Mouse (Mus musculus) bone marrow, adult 2 months (tissue): ENCODE results near the gene Tnpo1. TPM values are rescaled to one million over a fixed set of nuclear protein-coding genes. Genes with fewer than 3 reads are reported as not detected.
A peak's percentile ranks its signal among the peaks of the same experiment; 100 is the strongest.

ENCODE experiments used
- H3K27ac ChIP-seq: fragments of 200-500 bp; 2 replicates; pipeline ENCODE4 v1.5.1; 2012; ENCODE audit warnings: low read depth, mild to moderate bottlenecking, control low read depth, inconsistent platforms, low read length; ENCODE audit not compliant: control insufficient read depth, poor library complexity, insufficient read depth
- H3K4me1 ChIP-seq: fragments of 200-500 bp; 2 replicates; pipeline ENCODE4 v1.6.1; 2011; ENCODE audit warnings: low read length; ENCODE audit not compliant: control insufficient read depth, insufficient read depth
- H3K4me3 ChIP-seq: fragments of 200-500 bp; replicated peaks from 2 replicates; pipeline ENCODE3; 2011; ENCODE audit warnings: mild to moderate bottlenecking, low read depth, low read length, control low read depth; ENCODE audit not compliant: control insufficient read depth
- CTCF ChIP-seq: fragments of 200-500 bp; IDR thresholded peaks from 2 replicates; pipeline ENCODE4 v1.5.1; 2011; ENCODE audit warnings: low read length, control low read depth; ENCODE audit not compliant: control insufficient read depth, insufficient read depth
- POLR2A ChIP-seq: fragments of 200-500 bp; IDR thresholded peaks from 2 replicates; pipeline ENCODE4 v1.6.1; 2011; ENCODE audit warnings: low read depth, mild to moderate bottlenecking, control low read depth, low read length, borderline replicate concordance; ENCODE audit not compliant: control insufficient read depth
- WGBS: fragments of 180-500 bp; shearing (Covaris S2); methylation state at CpG from one replicate; pipeline ENCODE4 v1.1.7; 2018; 5-methylcytosine and 5-hydroxymethylcytosine counted together
- polyA plus RNA-seq: library from polyadenylated mRNA; stranded (reverse); fragments of >200 nt; gene quantifications from 2 replicates; pipeline ENCODE4 v1.2.4, GENCODE M21; 2011; ENCODE audit warnings: low replicate concordance; ENCODE audit not compliant: missing spikeins, insufficient read depth, insufficient read length

The Tnpo1 gene
- polyA plus RNA-seq, 1 experiment, result 24.9 TPM

DNA sequence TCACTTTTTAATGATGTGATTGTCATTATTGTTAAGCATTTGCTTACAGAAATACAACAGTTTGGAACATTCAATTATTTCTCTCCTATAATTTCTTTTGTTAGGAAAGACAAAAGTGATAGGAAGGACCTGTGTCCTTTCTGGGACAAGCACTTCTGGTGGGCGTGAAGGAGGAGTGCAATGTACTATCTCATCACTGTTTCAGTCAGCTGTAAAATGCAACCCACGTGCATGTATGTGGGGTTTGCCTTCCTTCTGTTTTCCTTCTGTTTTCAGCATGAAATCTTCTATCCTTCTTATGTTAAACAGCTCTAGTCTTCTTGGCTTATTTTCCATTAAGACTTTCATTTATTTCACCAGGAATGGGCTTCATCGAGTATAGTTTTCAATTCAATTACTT is 5.9 kb downstream of the Tnpo1 start:
- TF ChIP-seq POLR2A, result no peak
- TF ChIP-seq CTCF, result no peak
- WGBS, result 67% methylated on average over 3 of the region's 3 CpGs
- H3K27ac ChIP-seq, result no peak overlapping the region
- no peak overlapping the region for H3K4me3 ChIP-seq
- H3K4me1 ChIP-seq, result no peaks in the 10 kb centered on the region; the same call in 1 of the 2 replicates

DNA sequence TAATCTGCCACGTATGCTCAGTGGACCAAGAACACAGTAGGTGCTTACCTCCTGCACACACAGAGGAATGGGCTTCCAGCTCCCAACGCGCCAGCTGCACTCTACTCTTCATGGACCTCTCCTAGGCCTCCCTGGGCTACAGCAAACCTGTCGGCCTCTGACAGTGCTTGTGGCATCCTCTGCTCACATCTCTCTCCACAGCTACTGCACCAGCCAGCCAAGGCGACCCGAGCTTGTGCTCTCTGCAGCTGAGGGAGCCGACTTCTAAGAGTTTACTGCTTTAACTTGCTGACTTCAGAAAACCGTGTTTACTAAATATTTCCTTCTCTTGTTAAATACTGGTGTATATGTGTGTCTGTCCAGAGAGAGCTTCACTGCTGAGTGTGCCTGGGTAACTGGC is 6.5 kb downstream of the Tnpo1 start:
- TF ChIP-seq CTCF, result no peak
- TF ChIP-seq POLR2A, result no peak
- WGBS, result 82% methylated on average over 8 of the region's 8 CpGs
- no peaks in the 10 kb centered on the region; the same call in 1 of the 2 replicates for H3K4me1 ChIP-seq

DNA sequence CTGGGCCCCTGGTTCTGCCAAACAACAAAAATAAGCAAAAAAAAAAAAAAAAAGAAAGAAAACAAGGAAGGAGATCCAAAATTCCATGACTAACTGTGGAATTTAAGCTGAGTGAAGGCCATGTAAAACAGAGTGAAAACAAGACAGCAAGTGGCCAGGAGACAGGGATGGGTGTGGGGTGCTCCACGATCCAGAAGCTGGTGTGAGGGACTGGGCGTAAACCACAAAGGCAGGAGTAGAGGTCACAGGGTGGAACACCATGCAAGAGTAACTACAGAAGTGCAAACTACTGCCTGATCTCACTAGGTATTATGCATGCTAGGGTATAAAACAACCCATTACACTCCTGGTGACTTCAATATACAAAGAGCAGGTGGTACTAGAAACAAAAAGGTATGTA is 8.3 kb downstream of the Tnpo1 start:
- H3K27ac ChIP-seq, result no peak overlapping the region
- 40% methylated on average over 2 of the region's 2 CpGs for WGBS
- TF ChIP-seq CTCF (no peak), POLR2A (no peak)
- H3K4me3 ChIP-seq, result no peak overlapping the region
- no peaks in the 10 kb centered on the region; the same call in 1 of the 2 replicates for H3K4me1 ChIP-seq

More for the DNA sequence above, 6.5 kb downstream of the Tnpo1 start:
- Histone ChIP-seq H3K4me3 (no peak overlapping the region), H3K27ac (no peak overlapping the region)

DNA sequence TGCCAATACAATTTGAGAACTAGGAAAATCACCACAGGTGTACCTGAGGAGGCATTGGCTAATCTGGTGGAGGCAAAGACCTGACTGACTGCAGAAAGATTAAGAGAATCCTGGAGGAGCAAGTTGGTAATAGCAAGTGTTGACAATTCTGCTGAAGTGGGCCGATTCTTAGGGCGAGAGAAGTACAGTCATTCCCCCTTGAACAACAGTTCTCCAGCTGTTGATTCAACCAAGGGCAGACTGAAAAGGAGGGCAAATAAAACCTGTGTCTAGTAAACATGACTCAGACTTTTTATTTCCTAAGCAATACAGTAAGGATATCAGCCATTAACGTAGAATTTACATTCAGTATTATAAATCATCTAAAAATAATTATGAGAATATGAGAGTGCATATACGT is 10.6 kb downstream of the Tnpo1 start:
- WGBS, result 69% methylated on average over 4 of the region's 4 CpGs
- Histone ChIP-seq H3K27ac (no peak overlapping the region), H3K4me1 (peaks cover 1% of the 10 kb centered on the region), H3K4me3 (no peak overlapping the region)
- no peak for TF ChIP-seq POLR2A
- no peak for TF ChIP-seq CTCF

GRCm38 (mm10) chr13:98914844-98915212 is 11.4 kb downstream of the Tnpo1 start:
- H3K4me3 ChIP-seq, result no peak overlapping the region
- TF ChIP-seq POLR2A (no peak), CTCF (no peak)
- WGBS, result 75% methylated on average over 5 of the region's 5 CpGs
- H3K27ac ChIP-seq, result no peak overlapping the region
- peaks cover 1% of the 10 kb centered on the region for H3K4me1 ChIP-seq

- 84% methylated on average over 14 of the region's 14 CpGs for WGBS
- TF ChIP-seq POLR2A, result no peak
- TF ChIP-seq CTCF, result no peak
- Histone ChIP-seq H3K4me3 (no peak overlapping the region), H3K4me1 (peaks cover 1% of the 10 kb centered on the region), H3K27ac (no peak overlapping the region)
Measured at GRCm38 (mm10) chr13:98914010-98914843, 12.0 kb downstream of the Tnpo1 start.

DNA sequence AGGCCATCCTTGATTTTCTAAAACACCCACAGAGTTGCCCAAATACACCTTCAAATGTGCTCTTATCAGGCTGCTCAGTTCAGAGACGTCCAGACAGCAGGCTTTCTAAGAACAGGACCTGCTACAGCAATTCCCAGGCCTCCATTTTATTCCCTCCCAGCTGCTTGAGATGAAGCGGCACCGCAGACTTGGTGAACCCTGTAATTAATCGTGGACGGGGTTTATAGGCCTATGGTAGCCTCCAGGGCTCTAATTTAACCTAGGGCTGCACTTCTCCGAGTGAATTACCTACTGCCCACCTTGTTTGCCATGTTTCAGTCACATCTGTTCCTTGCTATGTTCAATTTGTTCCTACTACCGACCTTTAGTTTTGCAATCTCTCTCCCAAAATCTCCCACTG is 13.0 kb downstream of the Tnpo1 start:
- WGBS, result 67% methylated on average over 7 of the region's 7 CpGs
- TF ChIP-seq POLR2A (no peak), CTCF (no peak)
- Histone ChIP-seq H3K27ac (no peak overlapping the region), H3K4me1 (peaks cover 1% of the 10 kb centered on the region), H3K4me3 (no peak overlapping the region)

DNA sequence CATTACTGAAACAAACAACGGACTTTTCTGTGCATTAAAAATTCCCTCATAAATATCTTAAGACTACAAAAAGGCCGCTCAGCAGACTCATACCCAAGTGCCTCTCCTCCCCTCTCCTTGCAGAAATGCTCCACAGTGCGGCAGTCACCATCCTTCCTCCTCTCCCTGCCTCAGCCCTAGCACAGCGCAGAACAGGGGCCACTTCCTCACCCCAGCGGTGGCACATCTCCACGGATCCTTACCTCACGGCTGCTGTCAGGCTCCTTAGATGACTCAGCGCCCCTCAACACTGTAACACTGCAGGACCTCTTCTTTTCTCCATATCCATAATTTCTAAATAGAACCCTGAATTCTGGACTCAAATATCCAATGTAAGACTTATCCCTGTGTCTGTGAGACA is 13.6 kb downstream of the Tnpo1 start:
- Histone ChIP-seq H3K27ac (no peak overlapping the region), H3K4me3 (no peak overlapping the region), H3K4me1 (peaks cover 1% of the 10 kb centered on the region)
- peak; percentile 63 for TF ChIP-seq CTCF
- no peak for TF ChIP-seq POLR2A
- WGBS, result 6% methylated on average over 8 of the region's 8 CpGs

DNA sequence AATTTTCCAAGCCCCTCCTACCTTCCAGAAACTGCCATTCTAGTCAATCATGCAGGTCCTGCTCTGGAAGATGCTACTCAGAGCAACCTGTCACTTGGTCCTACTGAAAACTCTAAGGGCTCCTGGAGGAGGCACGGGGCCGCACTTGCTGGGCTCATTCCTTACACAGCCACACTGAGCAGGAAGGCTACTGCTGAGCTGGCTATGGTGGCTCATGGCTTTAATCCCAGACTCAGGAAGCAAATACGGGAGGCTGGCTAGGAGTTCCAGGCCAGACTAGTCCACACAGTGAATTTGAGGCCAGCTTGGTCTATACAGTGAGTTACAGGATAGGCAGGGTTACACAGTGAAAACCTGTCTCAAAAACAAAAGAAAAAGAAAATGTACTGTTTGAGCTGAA is 15.4 kb downstream of the Tnpo1 start:
- Histone ChIP-seq H3K4me3 (no peak overlapping the region), H3K4me1 (peaks cover 1% of the 10 kb centered on the region), H3K27ac (no peak overlapping the region)
- TF ChIP-seq POLR2A, result no peak
- TF ChIP-seq CTCF, result no peak
- WGBS, result 81% methylated on average over 3 of the region's 3 CpGs
